Mouse (Mus musculus) embryo, embryonic 10 days (tissue): ENCODE data around the gene Anapc2.

Experiments used
- DNase-seq: peaks from one replicate; pipeline ENCODE4 v3.0.0-alpha.2; 2015; ENCODE audit warnings: low spot score

The Anapc2 gene

DNA sequence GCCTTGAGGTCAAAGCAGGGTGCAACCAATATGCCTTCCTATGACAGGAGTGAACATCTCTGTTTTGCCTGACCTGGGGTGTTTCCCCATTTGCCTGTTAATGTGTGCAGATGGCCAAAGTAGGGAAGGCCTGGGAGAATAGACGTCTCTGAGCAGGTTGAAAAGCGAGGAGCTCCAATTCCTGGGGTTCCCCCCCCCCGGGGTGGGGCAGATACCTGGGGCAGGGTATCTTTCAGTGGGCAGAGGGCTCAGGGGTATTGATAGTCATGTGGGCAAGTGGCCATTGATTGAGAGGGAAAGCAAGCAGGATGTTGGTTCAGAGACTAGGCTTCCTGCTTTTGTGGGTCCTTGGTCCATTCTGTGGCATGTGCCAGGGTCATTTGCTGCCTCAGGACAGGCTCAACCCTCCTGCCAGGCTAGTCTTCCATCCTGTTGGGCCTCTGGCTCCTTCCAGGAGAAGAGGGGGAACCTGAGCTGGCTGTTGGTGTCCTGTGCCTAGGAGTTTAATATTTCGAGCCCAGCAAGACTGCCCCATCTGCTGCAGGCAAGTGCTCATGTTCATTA, 4.5 kb upstream of the Anapc2 start:
- DNase-seq = no peak

DNA sequence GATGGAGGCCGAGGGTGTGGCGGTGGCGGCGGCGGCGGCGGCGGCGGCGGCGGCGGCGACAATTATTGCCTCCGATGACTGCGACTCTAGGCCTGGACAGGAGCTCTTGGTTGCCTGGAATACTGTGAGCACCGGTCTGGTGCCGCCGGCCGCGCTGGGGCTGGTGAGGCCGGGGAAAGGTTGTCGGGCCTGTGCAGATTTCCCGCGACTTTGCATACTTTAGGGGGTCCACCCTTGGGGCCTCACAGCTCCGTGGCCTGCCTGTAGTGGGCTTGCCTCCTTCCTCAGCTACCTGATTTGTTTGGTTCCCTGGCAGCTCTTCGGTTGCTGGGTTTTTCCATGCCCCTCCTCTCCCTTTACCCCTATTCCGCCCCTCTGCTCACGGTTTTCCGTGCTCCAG, 237 bp downstream of the Anapc2 start:
- no peak for DNase-seq

DNA sequence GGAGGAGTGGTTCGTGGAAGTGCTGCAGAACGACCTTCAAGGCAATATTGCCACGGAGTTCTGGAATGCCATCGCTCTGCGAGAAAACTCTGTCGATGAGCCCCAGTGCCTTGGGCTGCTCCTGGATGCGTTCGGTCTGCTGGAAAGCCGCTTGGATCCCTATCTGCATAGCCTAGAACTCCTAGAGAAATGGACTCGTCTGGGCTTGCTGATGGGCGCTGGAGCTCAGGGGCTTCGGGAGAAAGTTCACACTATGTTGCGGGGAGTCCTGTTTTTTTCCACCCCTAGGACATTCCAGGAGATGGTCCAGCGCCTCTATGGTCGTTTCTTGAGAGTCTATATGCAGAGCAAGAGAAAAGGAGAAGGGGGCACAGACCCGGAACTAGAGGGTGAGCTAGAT, 732 bp downstream of the Anapc2 start:
- no peak for DNase-seq

DNA sequence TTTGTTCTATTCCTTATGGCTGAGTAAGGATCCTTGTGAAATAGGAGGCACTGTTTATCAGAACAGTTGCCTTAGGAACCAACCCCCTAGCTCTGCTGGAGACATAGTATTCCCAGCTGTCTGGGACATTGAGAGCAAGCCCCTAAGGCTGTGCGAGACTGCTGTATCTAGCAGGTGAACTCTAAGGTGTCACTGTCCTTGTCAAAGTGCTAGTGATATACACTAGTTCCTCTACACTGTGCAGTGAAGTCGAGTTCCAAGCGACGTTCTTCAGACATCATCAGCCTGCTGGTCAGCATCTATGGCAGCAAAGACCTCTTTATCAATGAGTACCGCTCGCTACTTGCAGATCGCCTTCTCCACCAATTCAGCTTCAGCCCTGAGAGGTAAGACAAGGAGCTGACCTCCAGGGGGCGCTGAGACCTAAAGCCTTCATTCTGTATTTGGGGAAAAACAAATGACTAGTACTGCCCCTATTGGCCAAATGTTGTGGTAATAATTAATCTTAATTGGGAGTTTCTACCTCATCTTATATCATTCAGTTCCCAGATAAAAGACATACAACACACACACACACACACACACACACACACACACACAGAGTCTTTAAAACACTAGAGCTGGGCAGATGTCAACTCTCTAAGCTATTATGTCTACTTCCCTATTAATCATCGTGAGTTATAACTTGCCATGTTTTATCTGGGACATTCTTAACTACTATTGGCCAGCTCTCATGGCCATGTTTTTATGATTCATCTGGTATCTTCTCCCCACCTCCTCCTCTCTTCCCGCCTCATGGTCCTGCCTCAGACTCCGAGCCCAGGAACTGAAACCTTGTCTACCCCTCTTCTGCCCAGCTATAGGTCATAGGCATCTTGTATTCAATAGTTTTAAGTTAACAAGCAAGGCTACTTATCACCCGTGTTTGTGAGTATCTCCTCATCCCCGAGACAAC, 6.9 kb downstream of the Anapc2 start:
- DNase-seq = peak; percentile 84

DNA sequence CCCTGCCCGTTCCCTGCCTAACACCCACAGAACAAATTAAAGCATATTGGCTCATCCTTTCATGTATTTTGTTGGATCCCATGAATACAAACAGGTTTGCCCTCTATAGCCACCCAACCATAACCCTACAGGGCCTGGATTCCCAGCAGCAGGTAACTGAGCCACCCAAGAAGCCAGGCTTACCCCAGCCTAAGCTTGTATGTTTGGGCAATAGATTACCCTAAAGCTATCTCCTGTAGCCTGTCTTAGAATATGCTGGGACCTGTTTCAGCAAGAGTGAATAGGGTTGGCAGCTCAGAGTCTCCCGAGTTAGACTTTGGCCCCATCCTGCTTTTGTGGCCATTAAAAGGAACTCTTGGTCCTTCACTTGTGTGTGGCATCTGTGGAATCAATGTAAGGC, 13.3 kb downstream of the Anapc2 start:
- no peak for DNase-seq

DNA sequence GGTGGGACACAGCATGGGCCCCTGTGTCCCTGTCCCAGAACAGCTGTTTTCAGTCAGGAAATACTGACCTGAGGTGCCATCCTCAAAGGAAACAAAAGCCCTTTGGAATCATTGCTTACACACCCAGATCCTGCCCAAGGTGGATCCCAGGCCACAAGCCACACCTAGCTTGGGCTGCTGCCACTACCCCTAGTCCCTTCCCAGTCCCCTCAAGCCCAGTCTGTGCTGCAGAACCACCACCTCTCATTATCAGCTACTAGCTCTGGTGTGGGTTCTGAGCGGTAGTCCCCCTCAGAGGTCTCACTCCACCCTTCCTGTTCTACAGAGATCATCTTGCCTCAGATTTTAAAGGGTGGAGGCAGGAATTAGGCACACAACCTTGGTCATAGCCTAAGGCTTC, 14.0 kb downstream of the Anapc2 start:
- no peak for DNase-seq

DNA sequence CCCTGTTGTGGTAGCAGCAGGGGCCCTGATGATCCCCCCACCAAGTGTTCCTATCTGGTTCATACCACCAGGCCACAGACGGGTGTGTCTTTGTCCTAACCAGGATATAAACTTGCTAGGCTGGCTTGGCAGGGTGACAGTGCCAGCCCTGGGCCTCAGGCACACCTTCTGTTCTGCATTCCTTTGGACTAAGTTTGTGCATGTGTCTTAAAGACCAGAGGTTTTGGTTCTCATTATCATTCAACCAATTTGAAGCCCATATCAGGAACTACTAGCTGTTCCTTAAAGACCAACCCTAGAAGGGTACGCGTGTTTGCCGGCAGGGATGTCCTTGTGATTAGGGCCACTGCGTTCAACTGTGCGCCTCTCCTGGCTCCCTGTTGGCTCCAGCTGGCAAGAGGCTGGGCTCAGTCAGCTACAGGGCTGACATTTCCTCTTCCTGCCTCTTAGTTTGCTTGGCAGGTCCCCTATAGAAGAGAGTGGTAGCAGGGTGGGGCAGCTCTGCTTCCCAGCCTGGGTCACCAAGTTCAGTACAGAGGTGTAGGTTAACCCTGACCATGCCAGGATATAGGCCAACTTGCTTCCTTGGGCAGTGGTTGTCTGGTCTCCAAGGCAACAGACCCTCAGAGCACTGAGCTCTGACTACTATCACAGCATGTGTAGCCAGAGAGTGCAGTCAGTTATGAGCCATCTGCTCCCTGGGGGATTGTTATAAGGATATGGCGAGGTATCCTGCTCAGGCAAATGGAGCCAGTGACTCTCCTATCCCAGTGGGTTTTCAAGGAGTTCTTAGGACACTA, 14.8 kb downstream of the Anapc2 start:
- DNase-seq = no peak

DNA sequence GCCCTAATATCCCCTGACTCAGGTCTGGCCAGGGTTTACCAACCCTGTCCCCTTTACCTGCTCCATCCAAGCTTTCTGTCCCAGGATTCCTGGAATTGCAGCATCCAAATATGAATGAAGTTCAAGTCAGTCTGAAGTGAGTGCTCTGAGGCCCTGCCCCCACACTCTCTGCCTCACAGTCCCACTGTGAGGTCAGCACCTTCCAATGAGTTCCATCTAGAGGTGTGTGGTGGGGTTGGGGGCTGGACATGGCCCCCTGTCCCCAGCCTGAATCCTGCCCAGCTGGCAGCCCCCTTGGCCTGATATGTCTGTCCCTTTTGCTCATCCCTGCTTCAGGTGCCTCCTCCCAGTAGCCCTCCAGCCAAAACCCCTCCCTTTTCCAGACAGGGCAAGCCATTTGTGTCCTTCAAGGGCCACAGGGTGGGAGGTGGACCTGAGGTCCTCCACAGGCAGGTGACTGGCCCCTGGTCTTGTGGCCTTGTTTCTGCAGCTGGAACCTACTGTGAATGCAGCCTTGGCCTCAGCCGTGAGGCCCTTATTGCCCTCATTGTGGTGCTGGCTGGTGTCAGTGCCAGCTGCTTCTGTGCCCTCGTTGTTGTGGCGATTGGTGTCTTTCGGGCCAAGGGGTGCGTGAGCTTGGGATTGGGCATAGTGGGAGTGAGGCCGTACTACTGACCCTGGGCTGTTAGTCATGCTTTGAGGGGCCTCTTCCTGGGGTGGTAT, 15.8 kb downstream of the Anapc2 start, which contains the start of gene Tmem210:
Tmem210 (plus strand) TSS at position 219 of the 723 bp plus-strand sequence.
- no peak for DNase-seq

DNA sequence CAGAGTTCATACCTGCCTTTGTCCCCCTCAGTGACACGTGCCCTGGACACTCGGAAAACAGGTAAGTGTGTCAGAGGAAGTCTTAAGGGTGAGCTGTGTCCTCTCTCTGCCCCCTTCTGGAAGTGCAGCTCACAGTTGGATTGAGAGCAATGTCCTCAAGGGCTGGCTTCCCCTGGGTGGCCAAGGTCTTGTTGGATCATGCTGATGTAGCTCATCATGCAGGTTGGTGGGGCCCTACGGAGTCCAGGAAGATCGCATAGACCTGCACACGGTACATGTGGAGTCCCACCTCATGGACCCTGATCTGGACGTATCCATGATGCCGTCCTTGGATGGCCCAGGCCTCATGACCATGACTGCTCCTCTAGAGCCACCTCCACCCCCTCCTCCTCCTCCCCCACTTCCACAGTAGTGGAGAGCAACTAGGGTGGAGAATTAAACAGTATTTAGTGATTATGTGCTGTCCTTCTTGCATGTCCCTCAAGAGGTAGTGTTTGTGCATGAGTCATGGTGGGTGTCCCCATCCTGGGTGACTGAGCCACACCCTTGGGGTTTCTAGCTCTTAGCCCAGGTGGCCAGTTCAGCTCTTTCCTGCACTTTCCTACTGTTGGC, 16.6 kb downstream of the Anapc2 start:
- no peak for DNase-seq

DNA sequence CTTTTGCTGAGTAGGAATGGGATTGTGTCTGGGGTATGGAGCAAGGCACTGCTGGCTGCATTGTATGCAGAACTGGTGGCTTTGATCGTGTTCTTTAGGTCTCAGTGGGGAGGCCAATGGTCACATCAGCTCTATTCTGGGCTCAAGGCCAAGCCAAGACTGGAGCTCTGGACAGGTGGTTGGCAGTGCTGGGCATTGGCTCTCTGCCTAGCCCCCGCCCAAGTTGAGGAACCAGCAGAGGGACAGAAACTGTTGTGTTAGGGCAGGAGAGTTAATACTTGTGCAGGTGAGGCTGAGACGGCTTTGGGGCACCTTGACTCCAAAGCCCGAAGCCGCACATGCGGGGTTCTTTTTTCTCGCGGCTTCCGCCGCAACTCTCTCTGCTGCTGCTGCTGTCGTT, 17.4 kb downstream of the Anapc2 start, which contains the start of gene Lrrc26:
Lrrc26 (plus strand) TSS at position 265 of the 400 bp plus-strand sequence.
- DNase-seq = no peak

DNA sequence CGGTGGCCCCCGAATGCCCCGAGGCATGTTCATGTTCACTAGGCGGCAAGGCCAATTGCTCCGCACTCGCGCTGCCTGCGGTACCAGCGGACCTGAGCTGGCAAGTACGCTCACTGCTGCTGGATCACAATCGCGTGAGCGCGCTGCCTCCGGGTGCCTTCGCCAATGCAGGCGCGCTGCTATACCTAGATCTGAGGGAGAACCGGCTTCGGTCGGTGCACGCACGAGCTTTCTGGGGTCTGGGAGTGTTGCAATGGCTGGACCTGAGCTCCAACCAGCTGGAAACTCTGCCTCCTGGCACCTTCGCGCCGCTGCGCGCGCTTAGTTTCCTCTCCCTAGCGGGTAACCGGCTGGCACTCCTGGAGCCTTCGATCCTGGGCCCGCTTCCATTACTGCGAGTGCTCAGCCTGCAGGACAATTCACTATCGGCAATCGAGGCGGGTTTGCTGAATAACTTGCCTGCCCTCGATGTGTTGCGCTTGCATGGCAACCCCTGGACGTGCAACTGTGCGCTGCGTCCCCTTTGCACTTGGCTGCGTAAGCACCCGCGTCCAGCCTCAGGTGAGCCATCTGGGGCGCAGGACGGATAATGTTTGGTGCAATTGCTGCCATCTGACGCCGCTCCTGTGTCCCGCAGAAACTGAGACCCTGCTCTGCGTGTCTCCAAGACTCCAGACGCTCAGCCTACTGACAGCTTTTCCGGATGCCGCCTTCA, 18.0 kb downstream of the Anapc2 start:
- DNase-seq = no peak

DNA sequence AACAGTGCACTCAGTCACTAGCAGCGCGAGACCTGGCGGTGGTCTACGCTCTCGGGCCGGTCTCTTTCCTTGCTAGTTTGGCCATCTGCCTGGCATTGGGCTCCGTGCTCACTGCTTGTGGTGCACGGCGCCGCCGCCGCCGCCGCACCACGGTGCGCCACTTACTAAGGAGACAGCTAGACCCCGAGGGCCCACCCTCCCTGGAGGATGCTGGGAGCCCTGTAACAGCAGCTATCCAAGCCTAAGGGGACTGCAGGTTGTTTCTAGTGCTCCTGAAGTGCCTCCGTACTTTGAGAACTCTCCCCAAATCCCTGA, 18.5 kb downstream of the Anapc2 start:
- no peak for DNase-seq

DNA sequence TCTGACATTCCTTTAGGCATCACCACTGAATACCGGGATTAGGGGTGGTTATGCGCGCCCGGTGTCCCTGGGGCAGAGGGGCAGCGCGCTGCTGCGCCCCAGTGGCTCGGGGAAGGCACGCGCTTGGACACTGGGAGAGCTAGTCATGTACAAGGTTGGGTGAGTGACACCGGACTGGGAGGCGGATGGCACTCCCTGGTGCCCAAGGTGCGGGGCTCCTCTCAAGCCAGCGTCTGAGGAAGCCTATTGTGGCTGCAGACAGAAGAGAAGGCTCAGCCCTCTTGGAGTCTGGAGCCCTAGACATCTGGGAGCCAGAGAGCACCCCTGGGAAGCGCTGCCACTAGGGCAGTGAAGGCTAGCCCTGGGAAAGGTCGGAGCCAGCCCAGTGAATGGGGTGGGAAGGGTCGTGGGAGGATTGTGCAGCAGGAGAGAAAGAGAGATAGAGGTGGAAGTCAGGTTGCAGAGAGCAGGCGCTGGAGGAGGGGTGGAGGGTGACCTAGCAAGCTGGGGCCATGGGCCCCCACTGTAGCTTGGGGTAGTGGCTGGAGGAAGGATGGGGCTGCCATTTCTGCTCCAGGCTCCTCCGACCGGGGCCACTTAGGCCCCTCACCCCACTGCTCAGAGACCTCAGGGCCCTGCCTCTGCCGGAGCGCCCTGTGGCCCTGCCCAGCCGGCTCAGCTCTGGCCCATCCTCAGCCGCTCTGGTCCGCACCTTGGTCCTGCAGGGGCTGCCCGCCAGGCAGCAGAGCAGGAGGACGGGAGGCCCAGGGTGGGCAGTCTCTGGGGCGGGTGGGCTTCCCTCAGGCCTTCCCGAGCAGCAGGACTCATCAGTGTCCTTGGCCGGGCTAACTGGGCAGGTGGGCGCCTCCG, 19.1 kb downstream of the Anapc2 start:
- DNase-seq = no peak

DNA sequence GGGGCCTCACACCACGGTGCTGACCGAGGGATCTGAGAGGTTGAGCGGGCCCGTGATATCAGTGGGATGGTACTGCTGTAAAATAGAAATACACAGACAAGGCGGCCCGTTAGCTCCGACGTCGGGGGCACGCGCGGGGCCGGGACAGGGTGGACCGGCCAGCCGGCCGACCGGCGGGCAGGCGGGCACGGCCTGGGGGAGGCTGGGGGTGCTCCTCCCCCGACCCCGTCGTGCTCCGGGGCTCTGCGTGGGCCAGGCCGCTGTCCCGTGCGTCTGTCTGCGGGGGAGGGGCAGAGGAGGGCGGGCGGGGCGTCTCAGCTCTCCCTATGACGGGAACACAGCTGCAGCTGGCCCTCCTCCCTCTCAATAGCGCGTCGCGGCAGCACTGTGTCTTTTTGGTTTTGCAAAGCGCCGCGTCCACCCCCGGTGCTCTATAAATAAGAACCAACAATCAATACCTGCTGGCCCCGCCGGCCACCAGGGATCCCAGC, 19.8 kb downstream of the Anapc2 start:
- DNase-seq = no peak

DNA sequence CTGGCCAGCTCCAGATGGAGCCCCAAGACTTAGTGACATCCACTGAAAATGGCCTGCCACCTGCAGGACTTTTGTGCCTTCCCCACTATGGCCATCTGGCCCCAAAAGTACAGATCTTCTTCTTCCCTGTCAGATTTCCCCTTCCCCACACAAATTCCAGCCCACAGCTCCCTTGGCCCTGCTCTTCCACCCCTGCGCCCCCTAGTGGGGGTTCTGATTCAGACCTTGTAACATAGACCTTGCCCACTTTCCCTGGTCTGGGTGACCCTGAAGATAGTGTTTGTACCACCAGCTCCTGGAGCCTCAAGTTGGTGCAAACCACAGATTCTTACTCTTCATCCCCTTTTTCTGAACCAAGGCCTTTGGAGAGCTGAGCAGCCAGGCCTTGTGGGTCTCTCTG, 20.6 kb downstream of the Anapc2 start:
- DNase-seq = peak; percentile 77

DNA sequence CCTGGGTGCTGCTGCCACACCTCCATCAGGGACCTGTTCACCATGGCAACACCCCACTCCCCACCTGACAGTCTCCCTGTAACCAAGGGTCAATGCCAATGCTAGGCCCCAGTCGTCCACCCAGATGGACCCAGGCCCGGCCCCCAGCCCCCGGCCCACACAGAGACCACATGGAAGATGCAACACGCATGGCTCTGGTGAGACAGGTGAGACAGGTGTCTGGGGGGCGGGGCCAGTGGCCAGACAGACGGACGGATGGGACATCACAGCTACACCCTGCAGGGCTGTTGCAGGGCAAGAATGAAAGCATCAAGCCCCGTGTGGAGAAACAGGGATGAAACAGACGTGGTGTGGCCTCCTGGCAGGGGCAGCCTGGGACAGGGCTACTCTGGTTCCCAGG, 21.4 kb downstream of the Anapc2 start:
- DNase-seq = no peak

DNA sequence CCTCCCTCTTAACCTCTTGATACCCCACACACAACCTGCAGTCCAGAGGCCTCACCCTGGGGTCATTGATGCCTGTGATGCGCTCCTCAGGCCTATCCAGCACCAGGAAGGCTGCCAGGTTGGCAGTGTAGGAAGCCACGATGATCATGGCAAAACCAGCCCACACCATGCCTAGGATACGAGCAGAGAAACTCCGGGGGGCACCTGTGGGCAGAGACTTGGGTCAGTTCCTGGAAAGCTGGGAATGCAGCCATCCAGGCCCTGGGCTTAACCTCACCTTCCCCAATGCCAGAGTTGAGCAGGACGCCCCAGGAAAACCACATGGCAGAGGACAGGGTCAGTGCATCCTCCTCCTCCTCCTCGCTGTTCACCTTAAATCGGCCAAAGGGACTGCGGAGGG, 24.8 kb downstream of the Anapc2 start:
- no peak for DNase-seq

DNA sequence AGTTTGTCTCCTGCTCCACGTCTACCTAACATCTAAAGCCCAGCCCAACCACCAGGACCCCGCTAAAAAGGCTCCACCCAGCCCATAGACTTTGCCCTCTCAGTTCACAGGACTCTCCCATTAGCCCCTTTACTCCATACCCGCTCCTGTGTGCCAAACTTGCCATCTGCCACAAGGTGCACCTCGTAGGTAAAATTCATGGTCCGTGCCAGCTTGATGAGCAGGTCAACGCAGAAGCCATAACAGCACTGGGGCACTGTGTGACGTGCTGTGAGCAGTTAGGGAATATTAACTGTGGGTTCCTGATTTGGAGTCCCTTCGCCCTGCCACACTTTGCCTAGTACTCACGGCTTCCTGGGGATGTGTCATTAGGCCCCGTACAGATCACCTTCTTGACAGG, 25.8 kb downstream of the Anapc2 start:
- no peak for DNase-seq

DNA sequence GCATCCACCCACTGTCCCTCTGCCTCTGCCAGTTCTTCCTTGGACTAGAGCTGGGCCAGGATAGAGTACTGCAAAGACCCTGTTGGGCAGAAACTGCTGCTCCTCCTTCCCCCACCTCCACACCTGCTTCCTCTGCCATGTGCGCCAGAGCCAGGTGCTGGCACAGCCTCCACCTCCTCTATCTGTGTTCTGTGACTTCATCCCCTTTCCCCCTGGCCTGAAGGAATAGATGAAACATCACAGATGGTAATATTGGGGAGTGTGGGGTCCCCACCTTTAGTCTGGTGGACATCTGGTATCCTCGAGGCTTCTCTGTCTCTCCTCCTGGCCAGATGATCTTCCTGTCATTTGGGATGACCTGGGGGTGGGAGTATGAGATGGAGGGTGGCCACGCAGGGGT, 31.2 kb downstream of the Anapc2 start:
- no peak for DNase-seq
